Mouse (Mus musculus) thymus, postnatal 10 days (tissue): ENCODE measurements around the gene Cd47.

Experiments
- DNase-seq, 2 experiments: peaks; one replicate each; pipeline ENCODE4 v3.0.0; 2021; ENCODE audit warnings: low spot score in 2 of 2

The Cd47 gene

DNA sequence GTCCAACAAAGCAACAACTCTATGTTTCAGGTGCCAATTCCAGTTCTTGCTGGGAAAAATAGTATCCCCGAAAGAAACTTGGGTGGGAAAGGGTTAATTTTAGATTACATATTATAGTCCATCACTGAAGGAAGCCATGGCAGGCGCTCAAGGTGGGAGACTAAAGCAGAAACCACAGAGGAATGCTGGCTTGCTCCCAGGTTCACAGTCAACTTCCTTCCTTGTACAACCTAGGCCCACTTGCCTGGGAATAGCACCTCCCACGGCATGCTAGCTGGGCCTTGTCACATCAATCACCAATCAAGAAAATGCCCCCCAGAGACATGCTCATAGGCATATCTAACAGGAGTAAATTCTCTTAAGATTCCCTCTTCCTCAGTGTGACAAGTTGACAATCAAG lies 32.0 kb downstream of the Cd47 start:
- no peak for DNase-seq

DNA sequence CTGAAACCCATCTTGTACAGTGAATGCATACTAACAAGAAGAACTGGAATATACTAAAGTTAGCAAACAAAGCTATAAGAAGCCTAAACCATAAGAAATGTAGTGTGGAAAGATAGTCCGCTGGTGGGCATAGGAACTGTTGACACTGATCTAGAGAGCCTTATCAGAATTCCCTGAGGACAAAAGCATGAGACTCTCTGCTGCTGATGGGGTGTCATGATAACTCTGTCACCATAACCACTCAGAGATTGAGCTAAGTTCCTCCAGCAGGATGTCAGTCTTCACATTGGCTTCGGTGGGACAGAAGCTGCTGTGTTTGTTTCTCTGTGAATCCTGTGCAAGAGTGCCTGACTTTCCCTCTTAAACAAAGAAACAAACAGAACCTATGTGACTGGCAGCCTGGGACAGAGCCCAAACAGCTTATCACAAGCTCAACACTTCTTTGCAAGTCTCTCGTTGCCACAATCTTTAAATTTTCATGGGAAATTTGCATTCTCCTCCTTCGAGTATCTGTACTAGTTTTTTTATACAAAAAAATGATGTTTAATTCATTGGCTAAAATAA lies 33.9 kb downstream of the Cd47 start:
- no peak for DNase-seq

DNA sequence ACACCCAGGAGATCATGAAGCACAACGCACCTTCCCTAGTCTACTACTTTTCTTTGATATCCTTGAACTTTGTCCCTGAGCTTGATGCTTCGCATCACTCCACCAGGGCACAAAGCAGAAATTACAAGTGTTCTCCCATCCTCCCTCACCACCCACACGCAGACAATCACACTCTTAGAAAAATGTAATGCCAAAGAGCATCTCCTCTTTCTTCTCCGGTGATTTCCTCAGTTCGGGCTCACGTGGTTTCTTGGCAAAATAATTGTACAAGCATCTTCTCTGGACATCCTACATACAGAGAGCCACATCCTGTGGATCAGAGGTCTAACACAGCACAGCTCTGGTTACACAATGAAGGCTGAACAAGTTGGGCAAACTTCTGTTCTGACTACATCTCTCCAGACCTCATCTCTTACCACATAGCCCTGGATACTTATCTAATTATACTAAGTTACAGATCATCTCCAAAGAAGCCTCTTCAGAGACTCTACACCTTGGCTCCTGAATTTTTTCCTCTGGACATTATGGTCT lies 36.4 kb downstream of the Cd47 start:
- DNase-seq = peak in 1 of 2 experiments; percentile 7

DNA sequence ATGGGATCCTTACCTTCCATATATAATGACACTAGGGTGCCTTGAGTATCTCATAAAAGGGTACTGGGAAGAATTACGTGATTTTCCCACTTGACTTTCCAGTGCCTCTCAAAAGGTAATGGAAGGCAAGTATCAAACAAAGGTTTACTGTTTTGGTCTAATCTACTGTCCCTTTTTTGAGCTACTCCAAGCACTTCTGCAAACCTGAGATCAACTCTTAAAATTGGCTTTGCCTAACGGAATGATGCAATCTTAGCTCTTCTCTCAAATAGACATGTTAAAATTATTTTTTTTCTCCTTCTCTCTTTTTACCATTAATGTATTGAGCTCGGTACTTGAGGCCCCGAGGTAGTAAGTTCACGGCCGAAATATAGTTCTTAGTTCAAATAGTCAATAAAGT lies 38.6 kb downstream of the Cd47 start:
- DNase-seq = no peak

DNA sequence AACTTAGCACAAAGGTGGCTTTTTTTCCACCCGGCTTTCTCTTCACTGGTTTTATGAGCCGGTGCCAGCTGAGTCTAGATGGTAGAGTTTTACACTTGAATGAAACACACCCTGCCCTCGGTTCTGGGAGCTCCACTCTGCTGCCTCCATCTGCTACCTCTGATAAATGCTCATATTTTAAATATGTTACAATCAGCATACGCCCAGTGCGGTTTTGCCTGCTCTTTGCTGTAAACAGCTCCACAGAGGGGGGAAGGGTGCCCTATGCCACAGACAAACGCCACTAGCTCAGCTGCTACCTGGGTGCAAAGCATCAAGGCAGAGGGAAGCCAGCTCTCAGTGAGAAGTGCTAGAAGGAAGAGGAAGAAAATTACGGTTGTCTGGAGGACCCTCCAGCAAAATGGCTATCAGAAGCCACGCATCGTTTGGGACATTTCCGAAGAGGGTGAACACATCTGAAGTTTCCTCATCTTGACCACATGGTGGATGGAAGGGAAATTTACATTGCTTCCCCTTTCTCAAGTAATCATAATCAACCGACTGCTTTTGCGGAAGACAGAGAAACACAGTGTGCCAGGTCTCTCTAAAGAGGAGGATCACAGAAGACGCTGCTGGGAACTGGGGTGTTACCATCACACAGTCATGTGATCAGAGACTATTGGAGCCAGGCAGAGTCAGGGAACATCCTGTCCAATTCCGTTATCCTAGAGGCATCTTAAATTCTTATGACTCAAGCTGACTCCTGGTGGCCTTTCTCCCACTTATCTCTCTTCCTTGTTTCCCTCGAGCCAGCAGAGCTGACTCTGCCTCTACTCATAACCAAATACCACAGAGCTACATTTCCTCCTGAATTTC lies 39.6 kb downstream of the Cd47 start:
- peak; percentile 87 to 93 for DNase-seq

DNA sequence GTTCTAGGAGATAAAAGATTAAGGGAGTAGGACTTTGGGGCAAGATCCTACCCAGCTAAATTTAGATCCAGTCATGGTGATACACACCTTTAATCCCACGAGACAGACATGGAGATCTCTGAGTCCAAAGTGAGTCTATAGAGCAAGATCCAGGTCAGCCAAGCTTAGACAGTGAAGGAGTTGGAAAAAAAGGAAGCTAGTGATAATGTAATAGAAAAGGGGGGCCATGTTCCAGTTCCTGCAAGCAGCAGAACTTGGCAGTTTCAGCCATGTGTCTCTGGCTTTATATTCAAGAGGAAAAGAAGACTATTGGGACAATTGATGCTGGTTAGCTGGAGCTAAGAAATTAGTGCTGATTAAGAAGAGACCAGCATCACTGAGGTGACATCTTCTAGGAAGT lies 43.4 kb downstream of the Cd47 start:
- DNase-seq = no peak

DNA sequence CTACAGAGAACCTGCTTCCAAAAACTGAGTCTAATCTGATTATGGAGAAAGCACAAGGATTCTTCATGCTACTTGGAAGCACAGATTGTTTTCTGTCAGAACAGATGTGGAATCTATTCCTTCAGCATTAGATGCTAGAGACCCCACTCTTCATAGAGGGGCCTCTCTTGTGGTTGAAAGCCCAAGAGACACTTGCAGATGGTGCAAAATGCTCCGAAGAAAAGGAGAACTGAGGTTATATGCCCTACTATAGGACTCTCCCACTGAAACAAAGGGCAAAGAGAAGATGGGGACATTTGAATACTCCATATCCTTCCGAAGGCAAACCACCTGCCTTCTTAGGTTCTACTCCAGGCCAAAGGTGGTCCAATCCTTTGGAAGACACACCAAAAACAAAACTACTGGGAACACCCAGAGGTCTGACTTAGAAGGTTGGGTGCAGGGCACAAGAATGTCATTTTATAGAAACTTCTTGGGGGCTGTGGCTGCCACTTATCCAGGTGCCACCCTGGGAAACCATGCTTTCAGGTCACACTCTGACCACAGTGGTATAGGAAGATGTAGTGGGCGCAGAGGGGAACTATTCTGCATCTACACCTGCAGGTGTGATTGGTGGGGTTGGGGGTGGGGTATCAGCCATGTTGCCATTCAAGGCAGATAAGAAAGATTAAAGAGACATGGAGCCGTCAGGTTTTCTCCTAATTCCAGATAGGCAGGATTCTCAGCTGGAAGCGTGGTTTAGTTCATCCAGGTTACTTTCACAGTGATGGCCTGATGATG lies 47.1 kb downstream of the Cd47 start:
- peak; percentile 54 to 60 for DNase-seq

DNA sequence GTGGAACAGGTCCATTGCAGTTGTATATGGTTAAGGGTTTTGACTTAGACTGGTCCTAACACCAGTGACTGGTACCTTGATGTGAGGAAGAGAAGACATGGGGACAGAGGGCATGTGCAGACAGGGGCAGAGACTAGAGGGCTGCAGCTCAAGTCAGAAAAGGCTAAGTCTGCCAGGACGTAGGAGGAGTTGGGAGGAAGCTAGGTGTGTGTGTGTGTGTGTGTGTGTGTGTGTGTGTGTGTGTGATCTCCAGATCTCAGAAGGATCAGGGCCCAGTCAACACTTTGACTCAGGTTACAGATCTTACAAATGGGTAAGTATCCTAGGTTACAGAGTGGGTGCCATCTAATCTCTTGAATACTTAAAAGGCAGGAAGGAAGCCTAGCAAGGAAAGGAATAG lies 48.3 kb downstream of the Cd47 start:
- DNase-seq = peak in 1 of 2 experiments; percentile 25

DNA sequence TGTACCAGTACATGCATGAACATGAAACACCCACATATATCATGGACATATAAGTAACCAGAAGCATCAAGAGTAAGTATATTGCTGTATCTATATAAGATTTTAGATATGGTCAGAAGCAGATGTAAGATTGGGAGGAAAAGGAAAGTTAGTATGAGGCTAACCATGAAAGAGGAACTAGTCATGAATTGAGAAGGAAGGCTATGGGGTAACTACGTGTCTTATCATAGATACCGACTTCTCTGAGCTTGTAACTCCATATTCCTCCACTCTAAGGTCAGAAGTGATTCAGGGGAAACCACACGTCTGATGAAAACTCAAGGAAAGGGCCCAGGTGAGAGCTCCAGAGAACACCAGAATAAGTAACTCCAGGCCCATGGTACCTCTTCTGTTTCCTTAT lies 52.6 kb downstream of the Cd47 start:
- DNase-seq = no peak

DNA sequence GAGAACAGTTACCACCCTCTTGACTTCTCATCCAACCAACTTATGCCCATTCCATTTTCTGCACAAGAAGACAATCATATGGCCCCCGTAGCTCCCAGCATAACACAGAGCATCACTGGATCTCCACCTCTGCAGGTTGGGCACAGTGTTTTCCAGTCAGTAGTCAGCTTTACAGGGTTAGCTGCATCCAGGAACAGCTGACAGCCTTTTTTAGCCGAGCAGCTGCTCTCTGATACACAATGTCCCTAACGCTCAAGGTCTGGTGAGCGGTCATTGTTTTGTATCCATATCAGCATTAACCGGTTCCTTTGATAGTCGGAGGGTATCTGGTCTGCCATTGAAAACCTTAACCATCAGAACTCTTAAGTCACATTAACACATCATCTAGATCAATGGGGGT lies 53.3 kb downstream of the Cd47 start:
- DNase-seq = no peak

DNA sequence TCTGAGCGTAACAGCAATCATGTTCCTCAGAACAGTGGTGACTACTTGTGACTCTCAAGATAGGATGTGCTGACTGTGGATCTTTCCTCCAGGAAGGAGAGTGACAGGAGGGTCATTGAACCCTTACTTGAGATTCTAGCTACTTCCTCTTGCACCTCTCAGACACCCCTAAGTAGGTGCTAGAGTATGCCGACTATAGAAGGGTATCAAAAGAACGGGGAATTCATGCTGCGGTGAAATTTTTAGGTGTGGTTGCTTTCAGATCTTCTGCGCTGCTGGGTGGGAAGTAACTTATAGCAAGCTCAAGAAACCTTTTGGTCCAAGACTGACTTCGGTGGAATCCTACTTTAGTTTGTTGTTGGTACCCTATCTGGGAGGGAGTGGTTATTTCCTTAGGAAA lies 53.9 kb downstream of the Cd47 start:
- DNase-seq = peak; percentile 48

DNA sequence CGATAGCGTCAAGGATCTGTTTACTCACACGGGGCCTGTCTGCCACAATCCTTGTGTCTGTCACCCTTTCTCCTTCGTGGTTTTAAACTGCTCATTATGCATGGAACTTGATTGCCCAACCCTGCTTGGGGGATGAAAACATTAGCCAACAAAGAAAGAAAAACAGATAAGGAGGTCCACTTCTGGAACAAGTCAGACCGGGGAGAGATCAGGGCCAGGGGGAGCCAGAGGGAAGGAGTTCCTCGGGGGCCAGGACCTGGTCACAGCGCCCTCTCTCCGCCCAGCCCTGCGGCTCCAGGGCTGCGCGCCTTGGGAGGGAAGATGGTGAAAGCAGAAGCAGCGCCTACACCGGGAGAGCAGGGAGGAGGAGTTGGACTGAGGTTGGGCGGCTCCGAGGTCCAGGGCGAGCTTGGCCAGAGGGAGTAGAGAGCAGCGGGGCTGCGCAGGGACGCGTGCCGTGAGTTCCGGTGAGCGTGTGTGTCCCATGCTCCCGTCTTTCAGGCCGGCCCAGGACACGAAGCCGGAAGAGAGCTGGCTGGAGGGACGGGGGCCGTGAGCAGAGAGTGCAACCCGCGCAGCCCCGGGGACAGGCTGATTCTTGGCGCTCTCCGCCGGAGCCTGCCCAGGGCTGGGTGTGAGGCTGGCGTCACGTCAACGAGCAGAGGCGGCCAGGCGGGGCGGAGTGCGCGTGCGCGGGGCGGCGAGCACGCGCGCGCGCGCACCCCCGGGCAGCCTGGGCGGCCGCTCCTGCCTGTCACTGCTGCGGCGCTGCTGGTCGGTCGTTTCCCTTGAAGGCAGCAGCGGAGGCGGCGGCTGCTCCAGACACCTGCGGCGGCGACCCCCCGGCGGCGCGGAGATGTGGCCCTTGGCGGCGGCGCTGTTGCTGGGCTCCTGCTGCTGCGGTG lies 54.9 kb downstream of the Cd47 start:
- DNase-seq = peak; percentile 89 to 91

DNA sequence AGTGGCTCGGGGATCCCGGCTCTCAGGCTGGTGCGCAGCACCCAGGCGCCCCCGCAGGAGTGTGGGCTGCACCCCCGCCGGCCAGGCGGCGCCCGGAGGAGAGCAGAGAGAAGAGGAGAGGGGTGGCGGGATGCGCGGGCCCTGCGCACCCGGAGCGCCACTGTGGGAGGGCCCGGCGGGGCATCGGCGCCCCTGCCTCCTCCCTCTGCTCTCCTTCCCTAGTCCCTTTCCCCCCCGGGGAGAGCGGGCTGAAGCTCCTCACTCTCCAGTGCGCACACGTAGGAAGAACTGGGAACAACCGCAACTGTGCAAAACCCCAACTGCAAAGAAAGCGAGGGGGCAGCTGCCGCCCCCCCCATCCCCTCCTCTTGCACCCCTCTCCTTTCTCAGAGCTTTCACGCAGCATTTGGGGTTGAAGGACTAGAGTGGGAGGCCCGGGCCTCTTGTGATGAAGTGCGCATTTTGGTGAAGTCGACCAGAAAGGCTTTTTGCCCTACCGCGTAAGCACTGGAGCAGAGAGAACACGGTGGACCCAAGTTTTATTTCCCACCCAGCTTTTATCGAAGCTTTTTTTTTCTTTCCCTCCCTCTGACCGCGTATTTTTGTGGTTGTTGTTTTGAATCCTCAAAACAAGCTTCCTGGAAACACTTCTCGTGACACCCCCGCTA lies 55.6 kb downstream of the Cd47 start:
- DNase-seq = no peak

DNA sequence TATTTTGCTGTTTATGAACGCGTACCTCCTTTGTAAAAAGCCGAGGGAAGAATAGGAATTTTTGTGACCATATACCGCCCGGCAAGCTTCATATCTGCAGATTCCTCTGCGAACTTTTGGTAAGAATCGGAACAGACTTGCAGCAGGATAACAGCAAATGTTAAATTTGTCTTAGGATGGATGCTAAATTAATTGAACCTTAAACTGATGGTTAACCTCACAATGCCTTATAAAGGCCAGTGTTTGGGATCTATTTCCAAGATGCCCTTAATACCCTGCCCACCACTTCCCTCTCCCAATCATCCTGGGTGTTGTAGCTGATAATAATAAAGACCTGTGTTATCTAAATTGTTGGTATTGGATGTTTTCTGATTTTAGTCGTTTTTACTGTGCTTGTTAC lies 56.3 kb downstream of the Cd47 start:
- DNase-seq = peak in 1 of 2 experiments; percentile 4

DNA sequence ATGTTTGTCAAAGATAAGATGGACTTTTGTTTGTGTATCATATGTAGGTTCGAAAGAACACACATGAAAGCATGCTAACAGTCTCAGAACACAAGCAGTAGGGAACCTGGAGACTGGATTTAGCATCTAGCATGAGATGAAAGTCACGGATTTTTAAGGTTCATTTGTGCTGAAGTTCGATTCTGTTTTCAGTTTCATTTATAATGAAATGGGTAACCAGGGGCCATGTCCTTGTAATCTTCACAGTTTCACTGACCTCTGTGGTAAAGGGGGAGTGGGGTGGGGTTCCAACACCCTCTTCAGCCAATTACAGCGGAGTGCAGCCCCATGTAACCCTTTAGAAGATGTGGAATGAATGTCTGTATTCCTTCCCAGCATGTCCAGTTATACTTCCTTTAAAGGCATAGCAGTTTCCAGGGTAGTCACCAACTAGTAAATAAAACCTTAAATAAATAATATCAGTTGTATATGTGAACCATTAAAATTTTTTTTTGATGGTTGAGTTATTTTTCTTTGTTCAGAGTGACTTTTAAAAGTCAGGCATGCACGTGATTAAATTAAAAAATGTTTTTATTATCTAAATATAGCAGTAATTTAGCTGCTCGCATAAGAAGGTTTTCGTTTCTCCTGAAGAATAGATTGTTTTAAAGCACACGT lies 57.3 kb downstream of the Cd47 start:
- peak in 1 of 2 experiments; percentile 16 for DNase-seq

DNA sequence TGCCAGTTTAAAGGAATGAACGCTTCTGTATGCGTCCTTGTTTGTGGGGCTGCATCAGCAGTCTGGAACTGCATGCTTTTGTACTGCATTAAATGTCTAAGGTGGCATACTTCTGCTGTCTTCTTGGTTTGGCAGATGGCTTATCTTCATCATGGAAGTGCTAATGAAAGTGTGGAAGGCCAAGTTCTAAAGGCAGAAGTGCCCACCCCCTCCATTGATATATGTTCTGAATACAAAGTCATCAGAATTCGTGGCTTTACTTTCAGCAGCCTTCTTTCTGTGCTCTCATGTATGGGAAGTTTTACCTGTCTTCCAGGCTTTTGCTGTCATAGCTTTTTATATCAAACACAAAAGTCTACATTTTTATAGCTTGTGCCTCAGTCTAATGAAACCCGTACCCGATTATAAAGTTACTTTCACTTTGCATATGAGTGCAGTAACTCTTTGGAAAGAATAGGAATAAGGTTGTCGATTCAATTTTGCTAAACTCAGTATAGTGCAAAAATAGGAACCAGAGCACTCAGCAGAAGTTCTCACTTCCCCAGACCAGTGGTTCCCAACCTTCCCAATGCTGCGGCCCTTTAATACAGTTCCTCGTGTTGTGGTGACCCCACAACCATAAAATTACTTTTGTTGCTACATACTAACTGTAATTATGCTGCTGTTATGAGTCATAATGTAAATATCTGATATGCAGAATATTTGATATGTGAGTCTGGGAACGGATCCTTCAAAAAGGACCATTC lies 58.0 kb downstream of the Cd47 start:
- no peak for DNase-seq

DNA sequence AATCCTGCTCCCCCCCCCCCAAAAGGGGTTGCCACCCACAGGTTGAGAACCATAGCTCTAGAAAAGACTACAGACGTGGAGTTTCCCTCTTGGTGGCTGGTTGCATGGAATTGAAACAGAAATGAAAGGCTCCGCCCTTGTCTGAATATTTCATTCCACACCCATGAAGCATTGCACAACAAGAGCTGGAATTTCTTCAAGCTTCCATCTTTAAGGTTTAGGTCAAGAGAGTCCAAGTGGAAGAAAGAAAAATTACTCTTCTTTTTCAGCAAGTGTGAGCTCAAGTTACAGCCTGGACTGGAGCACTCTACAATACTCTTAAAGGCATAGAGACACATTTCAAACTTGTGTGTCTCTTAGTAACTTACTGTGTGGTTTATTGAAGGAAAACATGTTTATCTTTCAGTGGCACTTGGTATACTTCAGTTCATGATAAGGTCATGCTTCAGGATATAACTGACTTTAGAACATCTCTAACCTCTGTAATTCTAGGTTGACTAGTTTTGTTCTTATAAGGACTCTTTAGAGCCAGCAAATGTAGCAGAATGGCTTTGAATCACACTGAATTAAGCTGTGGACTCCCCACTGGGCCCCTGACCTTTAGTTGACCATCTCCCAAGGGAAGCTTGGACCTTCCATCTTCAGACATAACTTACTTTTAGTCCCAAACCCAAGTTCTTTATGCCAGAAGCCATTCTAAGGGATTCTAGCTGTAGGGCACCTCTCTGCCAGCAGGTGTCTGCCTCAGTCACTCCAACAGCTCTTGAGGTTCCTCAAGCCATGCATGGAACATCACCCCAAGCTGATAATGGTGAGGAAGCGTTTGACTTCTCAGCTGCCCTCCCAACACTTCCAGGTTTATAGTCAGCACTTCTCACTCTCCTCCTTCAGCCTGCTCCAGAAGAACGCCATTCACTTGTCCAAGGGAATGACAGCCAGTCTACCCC lies 58.8 kb downstream of the Cd47 start:
- DNase-seq = peak in 1 of 2 experiments; percentile 41

DNA sequence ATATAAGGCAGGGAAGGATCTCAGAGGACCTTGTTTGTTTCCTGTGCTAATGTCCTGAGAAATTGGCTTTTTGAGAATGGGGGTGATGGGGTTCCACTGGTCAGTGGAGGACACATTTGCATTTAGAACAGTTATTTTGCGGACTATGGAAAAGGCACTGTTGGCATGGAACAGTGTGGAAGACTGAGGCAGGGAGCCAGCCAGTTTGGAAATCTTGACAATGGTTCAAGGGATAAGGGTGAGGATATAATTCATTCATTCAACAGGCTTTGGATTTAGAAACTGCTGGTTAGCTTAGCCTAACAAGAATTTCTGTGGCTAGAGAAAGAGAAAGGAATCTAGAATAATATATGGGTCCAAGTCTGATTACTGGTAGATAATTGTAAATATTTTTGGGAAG lies 61.7 kb downstream of the Cd47 start:
- DNase-seq = no peak
